Mouse (Mus musculus): ENCODE measurements around the gene Cobll1.

DNA sequence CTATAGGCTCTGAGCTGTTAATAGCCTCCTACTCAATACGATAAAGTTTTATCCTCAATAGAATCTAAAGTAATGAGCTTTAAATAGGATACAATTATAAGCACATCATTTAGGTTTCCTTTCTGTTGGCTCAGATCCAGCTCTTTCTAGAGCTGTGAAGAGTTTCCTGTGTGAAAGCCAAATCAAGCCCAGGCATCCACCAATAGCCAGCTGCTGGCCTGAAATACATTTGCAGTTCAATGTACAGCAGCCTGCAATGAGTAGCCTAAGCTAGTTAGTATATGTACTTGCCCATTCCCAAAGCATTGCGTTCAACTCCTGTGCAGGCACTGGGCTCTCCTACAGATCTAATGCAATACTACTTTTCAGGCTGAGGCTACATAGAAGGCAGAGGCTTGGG, 145.2 kb downstream of the Cobll1 start:
- TF ChIP-seq POLR2A (IDR thresholded peaks at IDR 0.05; ENCODE audit: borderline replicate concordance, control insufficient read depth, low read depth, low read length) (no peak), CTCF (IDR thresholded peaks at IDR 0.05; ENCODE audit: control insufficient read depth, insufficient read depth, low read length) (no peak)

Data from bone marrow, adult 2 months (tissue).